Mouse (Mus musculus): ENCODE results near the gene Arhgef2. TPM values are rescaled to one million over a fixed set of nuclear protein-coding genes. Genes with fewer than 3 reads are reported as not detected.

Gene Arhgef2
- total RNA-seq, 1 experiment from 2014 or later, result 35.4 TPM

GRCm38 (mm10) chr3:88621537-88622112, 15.9 kb downstream of the Arhgef2 start:
- peak; percentile 55 for DNase-seq

GRCm38 (mm10) chr3:88622113-88622940, 16.6 kb downstream of the Arhgef2 start:
- DNase-seq, result no peak

DNA sequence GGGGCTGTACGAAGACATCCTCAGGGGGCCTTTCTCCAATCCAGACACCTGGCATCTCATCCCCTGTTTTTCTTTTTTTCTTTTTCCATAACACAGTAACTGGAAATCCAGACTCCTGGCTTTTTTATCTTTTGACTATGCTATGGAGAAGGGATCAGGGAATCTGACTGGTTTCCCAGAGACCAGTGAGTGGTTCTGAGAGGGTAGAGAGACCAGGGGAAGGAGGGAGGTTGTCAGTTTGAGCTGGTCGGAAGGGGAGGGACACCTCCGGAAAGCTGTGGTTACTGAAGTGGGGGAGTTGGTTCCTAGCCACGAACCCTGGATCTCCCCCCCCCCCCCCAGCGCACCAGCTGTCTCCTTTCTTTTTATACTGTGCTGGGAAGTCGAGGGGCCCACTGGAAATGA, 17.2 kb downstream of the Arhgef2 start:
- no peak for DNase-seq

GRCm38 (mm10) chr3:88623346-88624135, 17.8 kb downstream of the Arhgef2 start:
- no peak for DNase-seq

DNA sequence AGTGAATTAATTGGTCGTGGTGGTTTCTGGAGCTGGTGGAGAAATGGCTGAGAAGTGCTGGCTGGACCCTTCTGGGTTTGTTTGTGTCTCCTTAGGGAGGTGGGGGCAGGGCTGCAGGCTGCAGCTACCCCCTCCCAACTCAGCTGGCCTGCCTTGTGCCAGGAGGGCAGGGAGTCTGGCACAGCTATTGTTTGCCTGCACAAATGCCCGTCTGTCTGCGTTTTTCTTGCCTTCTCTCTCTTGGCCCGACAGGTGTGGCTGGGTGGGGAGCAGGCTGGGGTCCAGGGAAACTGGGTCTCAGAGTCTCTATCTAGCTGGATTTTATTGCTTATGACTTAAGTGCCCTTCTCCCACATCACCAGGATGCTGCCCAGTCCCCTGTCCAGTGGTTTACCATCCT, 18.6 kb downstream of the Arhgef2 start:
- DNase-seq, result no peak

GRCm38 (mm10) chr3:88624951-88625350, 19.2 kb downstream of the Arhgef2 start:
- no peak for DNase-seq

- no peak for DNase-seq
Observed at GRCm38 (mm10) chr3:88625531-88625930, 19.8 kb downstream of the Arhgef2 start.

- no peak for DNase-seq
Observed at GRCm38 (mm10) chr3:88626316-88626715, 20.6 kb downstream of the Arhgef2 start.

DNA sequence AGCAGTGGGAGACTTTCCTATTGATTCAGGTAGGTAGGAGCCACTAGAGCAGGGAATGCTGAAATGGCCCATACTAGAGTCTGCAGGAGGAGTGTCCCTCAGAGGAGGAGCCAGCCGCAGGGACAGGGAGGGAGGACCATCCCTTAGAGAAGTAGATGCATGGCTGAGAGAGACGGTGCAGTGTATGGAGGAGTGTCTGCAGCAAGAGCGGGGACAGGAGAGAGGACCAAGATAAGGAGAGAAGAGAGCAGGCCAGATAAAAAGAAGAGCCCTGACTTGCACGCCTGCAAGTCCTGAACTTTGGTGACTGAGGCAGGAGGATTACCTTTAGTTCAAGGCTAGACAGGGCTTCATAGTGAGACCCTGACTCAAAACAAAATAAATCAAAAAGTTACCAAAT, 21.3 kb downstream of the Arhgef2 start:
- no peak for DNase-seq

DNA sequence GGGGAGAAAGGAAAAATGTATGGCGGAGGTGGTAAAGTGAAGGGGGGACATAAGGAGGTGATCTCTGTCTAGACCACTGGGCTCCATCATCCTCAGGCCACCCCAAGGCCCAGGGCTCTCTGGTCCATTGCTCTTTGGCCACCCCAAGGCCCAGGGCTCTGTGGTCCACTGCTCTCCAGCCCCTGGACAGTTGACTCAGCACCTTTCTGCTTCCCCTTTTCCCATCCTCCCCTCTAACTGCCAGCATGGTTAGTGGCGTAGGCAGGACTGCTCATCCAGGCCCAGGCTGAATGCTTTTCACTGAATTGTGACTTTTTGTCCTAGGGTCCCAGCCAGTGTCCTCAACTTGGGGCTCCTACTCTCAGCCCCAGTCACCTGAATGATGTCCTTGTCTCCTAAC, 21.8 kb downstream of the Arhgef2 start:
- no peak for DNase-seq

DNA sequence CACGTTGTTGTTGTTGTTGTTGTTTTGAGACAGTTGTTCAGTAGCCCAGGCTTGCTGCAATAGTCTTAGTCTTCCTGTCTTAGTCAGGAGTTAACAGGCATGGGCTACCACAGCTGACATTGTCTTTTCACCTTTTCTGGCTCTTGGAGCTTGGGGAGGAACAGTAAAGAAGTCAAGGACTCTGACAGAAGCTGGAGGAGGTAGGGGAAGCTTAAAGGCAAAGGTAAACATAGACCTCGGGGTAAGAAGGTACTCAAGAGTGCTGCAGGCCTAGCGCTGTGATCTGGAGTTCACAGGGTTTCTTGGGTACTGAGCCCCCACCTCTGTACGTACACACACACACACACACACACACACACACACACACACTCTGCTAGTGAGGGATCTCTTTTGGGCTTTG, 23.0 kb downstream of the Arhgef2 start:
- DNase-seq, result no peak

GRCm38 (mm10) chr3:88629244-88629643, 23.5 kb downstream of the Arhgef2 start:
- no peak for DNase-seq

DNA sequence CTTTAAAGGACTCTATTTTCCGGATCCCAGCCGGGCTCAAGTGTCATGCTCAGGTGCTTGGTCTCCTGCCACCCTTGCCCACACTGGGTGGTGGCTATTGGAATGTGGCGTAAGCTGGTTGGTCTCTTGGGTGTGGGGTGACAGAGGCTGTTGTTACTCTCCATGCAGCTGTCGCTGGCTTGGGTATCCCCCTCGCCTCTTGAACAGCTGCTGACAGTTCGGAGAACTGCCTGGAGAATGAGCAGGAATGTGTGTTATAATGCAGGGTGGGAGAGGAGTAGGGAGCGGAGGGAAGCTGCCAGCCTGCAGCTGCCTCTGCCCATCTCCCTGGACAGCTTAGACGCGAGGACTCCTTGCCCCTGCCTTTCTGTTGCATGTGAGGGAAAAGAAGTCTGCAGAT, 24.3 kb downstream of the Arhgef2 start:
- no peak for DNase-seq

GRCm38 (mm10) chr3:88630849-88631341, 25.1 kb downstream of the Arhgef2 start:
- DNase-seq, result no peak

DNA sequence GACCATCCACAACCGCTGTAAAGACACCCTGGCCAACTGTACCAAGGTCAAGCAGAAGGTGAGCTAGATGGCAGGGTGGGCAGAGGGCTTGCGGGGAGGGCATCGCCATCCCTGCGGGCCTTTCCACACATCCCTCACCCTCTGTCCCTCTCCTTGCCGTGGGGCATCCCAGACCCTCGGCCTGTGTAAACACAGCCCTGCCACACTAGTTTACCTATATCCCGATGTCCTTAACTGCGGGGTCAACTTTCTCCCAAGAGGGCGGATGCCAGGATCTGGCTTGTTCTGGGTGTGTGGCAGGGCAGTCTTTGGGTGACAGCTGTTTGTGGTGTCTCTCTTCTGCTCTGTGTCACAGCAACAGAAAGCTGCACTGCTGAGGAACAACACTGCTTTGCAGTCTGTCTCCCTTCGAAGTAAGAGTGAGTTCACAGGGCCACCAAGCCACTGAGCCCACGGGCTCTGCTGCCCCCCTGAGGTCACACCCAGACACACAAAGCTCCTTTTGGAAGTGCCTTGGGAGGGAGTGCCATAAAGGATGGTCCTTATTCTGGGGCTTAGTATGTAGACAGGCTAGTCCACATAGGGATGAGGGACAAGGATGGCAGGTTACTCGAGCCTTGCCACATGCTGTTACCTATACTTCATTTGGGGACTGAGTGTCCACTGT, 26.3 kb downstream of the Arhgef2 start:
- no peak for DNase-seq

GRCm38 (mm10) chr3:88633056-88633455, 27.3 kb downstream of the Arhgef2 start:
- no peak for DNase-seq

GRCm38 (mm10) chr3:88635506-88636275, 29.9 kb downstream of the Arhgef2 start:
- DNase-seq, result no peak

- no peak for DNase-seq
Observed at GRCm38 (mm10) chr3:88636555-88636986, 30.8 kb downstream of the Arhgef2 start.

DNA sequence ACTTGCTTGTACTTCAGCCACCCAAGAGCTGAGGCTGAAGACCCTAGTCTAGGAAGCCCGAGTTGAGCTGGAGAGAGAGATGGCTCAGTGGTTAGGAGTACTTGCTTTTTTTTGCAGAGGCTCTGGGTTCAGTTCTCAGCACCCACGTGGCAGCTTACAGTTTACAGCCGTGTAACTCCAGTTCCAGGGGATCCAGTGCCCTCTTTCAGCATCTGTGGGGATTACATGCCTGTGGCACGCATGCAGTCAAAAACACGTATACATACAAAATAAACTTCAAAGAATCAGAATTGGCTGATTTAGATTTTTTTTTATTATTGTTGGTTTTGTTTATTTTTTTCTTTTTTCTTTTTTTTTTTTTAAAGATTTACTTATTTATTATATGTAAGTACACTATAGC, 31.4 kb downstream of the Arhgef2 start:
- DNase-seq, result no peak

GRCm38 (mm10) chr3:88639239-88639638, 33.5 kb downstream of the Arhgef2 start:
- no peak for DNase-seq

DNA sequence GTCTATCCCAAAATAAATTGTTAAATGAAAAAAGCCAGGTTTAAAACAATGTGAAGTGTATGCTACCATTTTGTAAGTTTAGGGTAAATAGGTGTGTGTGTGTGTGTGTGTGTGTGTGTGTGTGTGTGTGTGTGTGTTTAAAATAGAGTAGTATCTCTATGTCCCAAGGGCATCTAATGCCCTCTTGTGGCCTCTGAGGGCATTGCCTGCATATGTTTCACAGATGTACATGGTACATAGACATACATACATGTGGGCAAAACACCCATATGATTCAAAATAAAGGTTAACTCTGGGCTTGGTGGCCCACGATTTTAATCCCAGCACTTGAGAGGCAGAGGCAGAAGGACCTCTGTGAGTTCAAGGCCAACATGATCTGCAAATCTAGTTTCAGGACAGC, 34.9 kb downstream of the Arhgef2 start:
- DNase-seq, result peak; percentile 55

GRCm38 (mm10) chr3:88643078-88643477, 37.3 kb downstream of the Arhgef2 start:
- DNase-seq, result no peak
